ENCODE assay signal across 18 mouse cellular contexts in the genomic region with DNA sequence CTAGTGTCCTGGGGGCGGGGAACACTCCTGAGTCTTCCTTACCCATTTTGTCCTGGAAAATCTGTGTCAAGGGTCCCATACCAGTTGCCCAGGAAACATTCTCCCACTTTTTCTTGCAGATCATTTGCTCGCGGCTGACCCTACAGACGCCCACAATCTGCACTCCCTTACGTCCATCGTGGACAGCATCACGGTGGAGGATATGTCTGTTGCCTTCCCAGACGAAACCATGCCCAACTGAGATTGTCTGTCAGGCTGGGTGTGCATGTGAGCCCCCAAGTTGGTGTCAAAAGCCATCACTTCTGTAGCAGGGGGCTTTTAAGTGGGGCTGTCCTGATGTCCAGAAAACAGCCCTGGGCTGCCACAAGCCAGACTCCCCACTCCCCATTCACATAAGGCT. TPM values are rescaled to one million over a fixed set of nuclear protein-coding genes. Genes with fewer than 3 reads are reported as not detected.
"Had no signal": no experiment of that assay in that cellular context is flagged by ENCODE, and none has a peak within 500 bp of the region (broad histone marks: within the 10 kb centered on the region; RNA-seq: fewer than 3 reads in every experiment).

No protein-coding gene starts in this region.

- H3K9me3 ChIP-seq: liver, embryonic 13.5 days; lung, embryonic 15.5 days; stomach, embryonic 15.5 days had no signal

- DNase-seq: liver, embryonic 13.5 days; right cerebral cortex, postnatal 4 days; spleen, adult 18-20 months; thymus, adult 2 months; thymus, postnatal 25 days had no signal

- H3K27ac ChIP-seq: kidney, postnatal 0 days; left cerebral cortex, adult 2 months; liver, embryonic 13.5 days; lung, embryonic 15.5 days; macrophage; midbrain, embryonic 12.5 days; stomach, embryonic 15.5 days had no signal

- H3K4me3 ChIP-seq: left cerebral cortex, adult 2 months; liver, embryonic 13.5 days; lung, embryonic 15.5 days; megakaryocyte, embryonic 14.5 days; midbrain, embryonic 12.5 days; stomach, embryonic 15.5 days had no signal

- H3K9ac ChIP-seq: liver, embryonic 13.5 days; liver, postnatal 0 days; lung, embryonic 15.5 days; midbrain, embryonic 12.5 days; stomach, embryonic 15.5 days had no signal

- ATAC-seq: midbrain, embryonic 16.5 days had no signal

- H3K36me3 ChIP-seq: liver, embryonic 13.5 days; lung, embryonic 15.5 days; midbrain, embryonic 12.5 days; stomach, embryonic 15.5 days had no signal

- H3K4me1 ChIP-seq: lung, embryonic 15.5 days had no signal

- H3K27me3 ChIP-seq: liver, embryonic 13.5 days; lung, embryonic 15.5 days; midbrain, embryonic 12.5 days; stomach, embryonic 15.5 days had no signal

- H3K4me2 ChIP-seq: liver, embryonic 13.5 days; lung, embryonic 15.5 days; midbrain, embryonic 12.5 days; stomach, embryonic 15.5 days had no signal

RNA-seq across cellular contexts. Expression of gene Myog, which starts 1.8 kb away (rescaled TPM):
- total RNA-seq: layer of hippocampus, postnatal 25 days; left cerebral cortex, adult 2 months; left cerebral cortex, postnatal 14 days; neutrophil, adult 5-6 weeks had no signal
- polyA plus RNA-seq: liver, postnatal 0 days; macrophage; urinary bladder, adult 2 months had no signal

RNA-seq across cellular contexts. Expression of gene Adora1, which starts 56.3 kb away (rescaled TPM):
- total RNA-seq: neutrophil, adult 5-6 weeks had no signal
- polyA plus RNA-seq: macrophage had no signal
